Mouse (Mus musculus) ES-CJ7 (cell line): ENCODE measurements at regions not wholly inside any gene's neighbourhood (a gene's known extent, or its start where the extent isn't known, plus 50 kb on each side); places are given as distances from the start of the nearest gene placed in this dataset.

Experiments
- DNase-seq: peaks from one replicate; pipeline ENCODE4 v3.0.0; 2011; ENCODE audit warnings: low read depth, low spot score

- no peak for DNase-seq
Measured at GRCm38 (mm10) chr13:26080302-26080701, 689.7 kb downstream of the Hdgfl1 start.

GRCm38 (mm10) chr13:26079362-26079761 lies 690.6 kb downstream of the Hdgfl1 start:
- DNase-seq: no peak

DNA sequence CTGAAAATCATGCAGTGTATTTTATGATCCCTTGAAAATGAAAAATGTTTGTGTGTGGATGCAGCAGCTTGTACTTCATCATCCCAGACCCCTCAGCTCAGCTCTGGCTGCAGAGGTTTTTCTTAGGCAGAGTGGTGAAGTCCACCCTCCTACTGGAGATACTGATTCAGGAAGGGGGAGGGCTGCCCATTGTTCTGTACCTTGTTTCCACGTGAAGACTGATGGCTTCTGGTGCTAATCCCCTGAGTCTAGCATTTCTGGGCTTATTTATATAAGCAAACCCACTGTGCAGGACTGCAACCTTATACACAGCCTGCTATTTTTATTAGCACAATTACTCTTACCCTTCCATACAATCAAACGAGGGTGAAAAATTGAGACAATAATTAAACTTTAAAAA lies 708.6 kb downstream of the Hdgfl1 start:
- DNase-seq: no peak

DNA sequence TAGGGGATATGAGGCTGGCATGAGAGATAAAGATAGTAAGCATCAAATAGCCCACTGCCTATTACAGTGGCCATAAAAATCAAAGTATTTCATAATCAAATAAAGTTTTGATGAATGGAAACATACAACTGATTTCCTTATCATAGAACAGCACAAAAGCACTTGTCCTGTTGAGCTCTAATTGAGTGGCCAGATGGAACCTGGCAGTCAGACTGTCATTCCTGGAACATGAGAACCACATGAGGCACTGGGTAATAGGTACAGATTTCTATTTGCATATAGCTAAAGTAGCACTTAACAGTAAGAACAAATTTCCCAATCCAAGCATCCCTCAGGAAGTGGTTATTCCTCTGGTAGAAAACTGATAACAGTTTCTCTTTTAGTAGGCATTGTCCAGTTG lies 732.3 kb downstream of the Hdgfl1 start:
- no peak for DNase-seq

DNA sequence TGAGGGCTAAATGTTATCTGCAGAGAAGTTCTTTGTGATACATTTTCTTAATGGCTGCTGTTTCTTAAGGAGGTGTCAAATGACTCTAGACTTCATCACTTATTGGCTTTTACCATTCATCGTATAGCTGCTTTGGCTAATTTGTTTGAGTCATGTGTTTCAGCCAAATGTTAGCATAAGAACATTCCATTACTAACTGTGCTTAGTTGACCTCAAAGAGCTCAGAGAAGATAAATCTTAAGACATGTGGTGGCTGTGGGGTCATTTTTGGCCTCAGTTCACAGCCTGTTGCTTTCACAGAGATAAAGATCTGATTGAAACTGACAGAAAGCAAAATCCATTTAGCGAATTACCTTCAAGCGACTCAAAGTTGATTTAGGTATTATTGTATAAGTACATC lies 743.6 kb downstream of the Hdgfl1 start:
- DNase-seq: peak; percentile 6

- no peak for DNase-seq
Measured at GRCm38 (mm10) chr13:26024696-26025095, 745.3 kb downstream of the Hdgfl1 start.

- DNase-seq: no peak
Measured at GRCm38 (mm10) chr13:26020491-26020890, 749.5 kb downstream of the Hdgfl1 start.

DNA sequence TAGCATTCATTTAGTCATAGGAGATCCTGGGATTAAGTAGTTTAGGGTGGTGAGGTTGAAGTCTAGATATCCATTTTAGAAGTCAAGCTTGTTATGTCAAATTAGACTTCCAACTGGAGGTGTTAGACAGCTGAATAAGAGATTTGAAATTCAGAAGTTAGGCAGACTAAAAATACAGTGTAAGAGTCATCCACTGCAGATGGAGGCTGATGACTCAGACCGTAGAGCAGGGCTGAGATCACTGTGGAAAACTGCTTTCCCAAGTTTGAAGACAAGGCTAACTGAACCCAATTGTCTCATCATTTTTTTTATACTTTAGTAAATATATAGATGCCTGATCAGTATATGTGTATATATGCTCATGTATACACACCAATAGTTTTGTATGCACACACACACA lies 738.8 kb upstream of the Nrsn1 start:
- no peak for DNase-seq

DNA sequence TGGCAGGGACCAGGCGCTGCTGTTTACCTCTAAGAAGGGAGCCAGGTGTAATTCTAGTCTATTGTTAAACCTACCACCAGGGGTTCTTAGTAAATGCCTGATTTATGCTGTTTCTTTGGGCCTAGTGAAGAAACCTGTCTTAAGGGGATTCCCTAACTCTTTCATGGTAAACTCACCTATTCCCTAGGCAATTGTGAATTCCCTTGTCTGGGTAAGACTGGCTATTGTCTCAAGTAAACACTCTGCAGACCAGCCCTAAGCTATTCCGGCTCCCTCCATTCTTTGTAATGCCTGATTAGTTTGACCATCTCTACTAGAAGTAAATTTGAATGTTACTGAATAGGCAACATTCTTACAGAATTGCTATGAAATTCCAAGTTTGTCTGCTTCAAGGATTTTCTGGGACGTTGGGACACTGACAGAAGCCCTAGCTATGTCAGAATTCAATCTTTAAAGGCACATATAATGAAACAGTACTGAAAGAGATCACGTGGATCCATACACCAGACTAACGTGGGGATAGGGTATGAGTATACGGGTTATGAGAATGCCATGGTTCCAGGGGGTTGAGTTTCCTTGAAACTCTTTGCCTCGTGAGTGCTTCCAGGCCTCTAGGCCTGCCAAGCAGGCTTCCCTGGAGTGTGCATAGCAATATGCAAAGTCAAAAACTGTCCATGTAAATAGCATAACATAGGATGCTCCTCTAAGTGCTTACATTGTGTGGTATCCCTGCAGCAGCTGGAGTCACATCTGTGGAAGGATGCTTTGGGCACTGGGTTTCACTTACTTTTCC lies 734.7 kb upstream of the Nrsn1 start:
- peak; percentile 68 for DNase-seq

GRCm38 (mm10) chr13:25993526-25993925 lies 723.2 kb upstream of the Nrsn1 start:
- no peak for DNase-seq

DNA sequence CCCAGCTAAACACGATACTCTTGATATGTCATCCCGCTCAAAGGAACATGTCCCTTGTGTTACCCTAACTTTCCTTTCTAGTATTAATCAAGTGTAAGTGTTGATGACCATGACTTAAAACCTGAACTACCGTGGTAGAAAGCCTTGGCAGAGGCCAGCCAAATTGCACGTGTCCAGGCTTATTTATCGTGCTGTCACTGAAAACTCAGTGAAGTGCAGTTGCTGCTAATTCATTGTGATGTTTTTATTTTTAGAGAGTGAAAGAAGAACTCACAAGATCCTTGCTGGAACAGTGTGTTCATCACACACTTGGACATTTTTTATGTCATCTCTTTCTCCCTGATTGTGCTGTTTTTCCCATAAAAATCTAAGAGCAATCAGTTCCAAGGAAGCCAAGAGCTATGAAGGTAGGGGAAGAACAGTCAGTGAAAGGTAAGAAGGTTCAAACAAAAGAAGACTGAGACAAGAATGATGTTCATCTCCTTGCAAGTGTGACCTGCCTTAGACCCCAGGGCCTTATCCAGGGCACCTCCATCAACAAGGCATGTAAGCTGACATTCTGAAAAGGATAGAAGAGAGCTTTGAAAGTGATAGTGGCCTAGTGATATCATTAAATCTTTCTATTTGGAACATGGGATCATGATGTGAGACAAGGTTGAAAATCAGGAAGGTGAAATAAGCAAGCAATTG lies 718.9 kb upstream of the Nrsn1 start:
- DNase-seq: no peak

- DNase-seq: no peak
Measured at GRCm38 (mm10) chr13:25984535-25984934, 714.2 kb upstream of the Nrsn1 start.

GRCm38 (mm10) chr13:25983659-25984058 lies 713.4 kb upstream of the Nrsn1 start:
- DNase-seq: peak; percentile 38

DNA sequence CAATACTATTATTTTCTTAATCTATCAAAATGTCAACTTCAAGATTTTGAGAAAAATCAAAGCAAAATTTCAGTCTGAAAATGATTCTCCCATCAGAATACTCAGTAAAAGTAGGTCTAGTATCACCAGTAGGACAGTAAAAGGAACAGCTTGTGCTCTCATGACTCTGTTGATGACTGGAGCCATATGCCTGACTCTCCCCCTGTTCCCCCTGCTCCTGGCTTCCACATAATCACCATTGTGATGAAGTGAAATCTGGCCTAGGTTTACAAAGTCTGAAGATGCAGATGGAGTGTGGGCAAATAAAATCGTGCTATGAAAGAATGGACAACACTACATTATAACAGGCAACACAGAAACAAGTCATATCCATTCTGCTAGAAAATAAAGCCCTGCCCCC lies 708.3 kb upstream of the Nrsn1 start:
- no peak for DNase-seq

DNA sequence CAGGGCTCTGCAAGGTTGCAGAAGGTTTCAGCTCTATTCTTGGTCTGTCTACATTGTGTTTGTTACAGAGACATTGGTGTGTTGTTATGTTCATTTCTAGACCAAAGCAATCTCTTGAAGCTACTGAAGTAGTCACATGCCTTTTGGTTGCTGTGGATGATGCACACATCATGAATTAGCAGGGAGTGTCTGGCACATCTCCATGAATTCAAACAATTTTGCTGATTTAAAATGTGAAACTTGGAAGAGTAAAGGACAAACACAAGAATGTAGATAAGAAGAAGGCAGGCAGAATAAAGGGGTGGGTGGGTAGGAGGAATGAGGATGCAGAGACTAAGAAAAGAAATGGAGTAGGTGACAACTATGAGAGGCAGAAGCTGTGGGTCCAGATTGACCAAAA lies 688.3 kb upstream of the Nrsn1 start:
- DNase-seq: no peak

GRCm38 (mm10) chr13:25958153-25958466 lies 687.8 kb upstream of the Nrsn1 start:
- no peak for DNase-seq

GRCm38 (mm10) chr13:25957451-25958152 lies 687.3 kb upstream of the Nrsn1 start:
- no peak for DNase-seq

DNA sequence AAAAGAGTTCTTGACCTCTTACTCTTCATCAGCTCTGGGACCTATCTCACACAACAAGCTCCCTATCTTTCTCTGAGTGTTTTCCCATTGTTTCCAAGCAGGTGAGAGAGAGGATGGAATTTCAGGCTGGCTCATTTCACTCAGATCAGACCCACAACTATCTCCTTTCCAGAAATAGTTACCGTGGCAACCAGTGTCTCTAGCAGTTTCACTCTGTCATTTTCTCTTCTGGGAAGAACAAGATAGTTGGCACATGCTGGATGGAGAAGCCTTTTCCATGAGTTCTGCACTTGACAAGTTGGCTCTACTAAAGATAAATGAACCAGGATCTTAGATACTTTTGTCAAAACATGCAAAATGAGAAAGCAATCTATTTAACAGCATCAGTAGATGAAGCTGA lies 667.3 kb upstream of the Nrsn1 start:
- no peak for DNase-seq

- no peak for DNase-seq
Measured at GRCm38 (mm10) chr13:25933783-25934182, 663.5 kb upstream of the Nrsn1 start.

GRCm38 (mm10) chr13:25933246-25933645 lies 662.9 kb upstream of the Nrsn1 start:
- DNase-seq: no peak

GRCm38 (mm10) chr13:25932810-25933209 lies 662.5 kb upstream of the Nrsn1 start:
- DNase-seq: peak; percentile 64

GRCm38 (mm10) chr13:25932365-25932764 lies 662.1 kb upstream of the Nrsn1 start:
- no peak for DNase-seq

DNA sequence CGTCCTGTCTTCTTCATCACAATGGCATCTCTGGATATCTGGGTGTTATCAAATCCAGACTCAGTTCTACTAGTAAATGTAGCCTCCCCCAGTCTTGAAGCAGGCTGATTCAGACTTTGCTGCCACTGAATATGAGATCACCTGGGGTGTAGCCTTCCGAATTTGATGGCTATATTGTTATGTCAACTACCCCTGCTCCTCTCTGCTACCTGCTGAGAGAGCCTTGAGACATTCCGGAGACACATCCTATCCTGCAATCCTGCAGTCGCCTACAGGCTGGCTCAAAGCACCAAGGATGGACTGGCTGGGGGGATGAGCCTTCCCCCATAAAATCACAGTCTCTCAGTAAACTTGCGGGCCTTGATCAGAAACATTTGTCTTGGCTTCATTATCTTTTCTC lies 655.4 kb upstream of the Nrsn1 start:
- DNase-seq: peak; percentile 86
